Mouse (Mus musculus): Measurements from ENCODE around the gene Neurod6. TPM values are rescaled to one million over a fixed set of nuclear protein-coding genes. Genes with fewer than 3 reads are reported as not detected.
"Not testable (repeated sequence)": the region's sequence is repeated elsewhere in the genome, so short reads cannot be mapped to it uniquely, and the experiment has no call there.

Gene Neurod6
- polyA plus RNA-seq (2017; shearing (Covaris generic)) = not detected

- no peak for ATAC-seq
These were observed at the start of gene Neurod6 for GRCm38 (mm10) chr6:55680974-55681373. Gene Neurod6, minus strand, starts transcription at chr6:55681263.

- no peak for ATAC-seq
These were observed 36.1 kb upstream of the Neurod6 start for GRCm38 (mm10) chr6:55717209-55717608.

GRCm38 (mm10) chr6:55715446-55715845 is 34.4 kb upstream of the Neurod6 start:
- no peak for ATAC-seq

GRCm38 (mm10) chr6:55710913-55711312 is 29.9 kb upstream of the Neurod6 start:
- not testable (repeated sequence) for ATAC-seq

GRCm38 (mm10) chr6:55704759-55705104 is 23.7 kb upstream of the Neurod6 start:
- ATAC-seq = no peak

GRCm38 (mm10) chr6:55704061-55704758 is 23.1 kb upstream of the Neurod6 start:
- no peak for ATAC-seq

GRCm38 (mm10) chr6:55700392-55701386 is 19.6 kb upstream of the Neurod6 start:
- ATAC-seq = no peak

- no peak for ATAC-seq
These were observed 9.0 kb upstream of the Neurod6 start for GRCm38 (mm10) chr6:55690015-55690531.

- ATAC-seq = no peak
These were observed 2.4 kb upstream of the Neurod6 start for GRCm38 (mm10) chr6:55683506-55683905.

- ATAC-seq = no peak
These were observed 1.8 kb upstream of the Neurod6 start for GRCm38 (mm10) chr6:55682886-55683285.

GRCm38 (mm10) chr6:55678571-55679185 is 2.4 kb downstream of the Neurod6 start:
- no peak for ATAC-seq

- ATAC-seq = no peak
These were observed 3.7 kb downstream of the Neurod6 start for GRCm38 (mm10) chr6:55677326-55677725.

GRCm38 (mm10) chr6:55676663-55677311 is 4.3 kb downstream of the Neurod6 start:
- ATAC-seq = no peak

GRCm38 (mm10) chr6:55676141-55676662 is 4.9 kb downstream of the Neurod6 start:
- no peak for ATAC-seq

- ATAC-seq = no peak
These were observed 13.3 kb downstream of the Neurod6 start for GRCm38 (mm10) chr6:55667801-55668200.

- no peak for ATAC-seq
These were observed 19.7 kb downstream of the Neurod6 start for GRCm38 (mm10) chr6:55661126-55661915.

GRCm38 (mm10) chr6:55649996-55650395 is 31.1 kb downstream of the Neurod6 start:
- no peak for ATAC-seq

GRCm38 (mm10) chr6:55649581-55649980 is 31.5 kb downstream of the Neurod6 start:
- ATAC-seq = no peak

- no peak for ATAC-seq
These were observed 32.2 kb downstream of the Neurod6 start for GRCm38 (mm10) chr6:55648886-55649285.

- ATAC-seq = no peak
These were observed 33.2 kb downstream of the Neurod6 start for GRCm38 (mm10) chr6:55647771-55648280.
